Mouse (Mus musculus) cerebellum, adult 2 months (tissue): ENCODE results near the gene Usp24. TPM values are rescaled to one million over a fixed set of nuclear protein-coding genes. Genes with fewer than 3 reads are reported as not detected.

Experiments used
- DNase-seq, 2 experiments: peaks; one replicate each; pipeline ENCODE4 v3.0.0; 2021
- H3K27ac ChIP-seq: fragments of 200-500 bp; 2 replicates; pipeline ENCODE4 v1.5.1; 2012; ENCODE audit warnings: low read length, control low read depth, inconsistent platforms; ENCODE audit not compliant: insufficient read depth
- H3K27me3 ChIP-seq: fragments of 200-500 bp; 2 replicates; pipeline ENCODE4 v1.6.1; 2012; ENCODE audit warnings: inconsistent platforms, mild to moderate bottlenecking, low read length, moderate library complexity; ENCODE audit not compliant: control insufficient read depth, insufficient read depth
- H3K4me1 ChIP-seq: fragments of 200-500 bp; 2 replicates; pipeline ENCODE4 v1.6.1; 2011; ENCODE audit warnings: low read length; ENCODE audit not compliant: control insufficient read depth, insufficient read depth
- H3K4me3 ChIP-seq: fragments of 200-500 bp; replicated peaks from 2 replicates; pipeline ENCODE3; 2011; ENCODE audit warnings: mild to moderate bottlenecking, low read depth, low read length, control low read depth; ENCODE audit not compliant: insufficient read depth
- CTCF ChIP-seq: fragments of 200-500 bp; IDR thresholded peaks from 2 replicates; pipeline ENCODE4 v1.5.1; 2011; ENCODE audit warnings: low read depth, mild to moderate bottlenecking, control low read depth, low read length, moderate library complexity, borderline replicate concordance; ENCODE audit not compliant: insufficient read depth
- POLR2A ChIP-seq: fragments of 200-500 bp; IDR thresholded peaks from 2 replicates; pipeline ENCODE4 v1.6.1; 2011; ENCODE audit warnings: low read length, control low read depth, borderline replicate concordance; ENCODE audit not compliant: insufficient read depth
- WGBS: fragments of 180-500 bp; shearing (Covaris S2); methylation state at CpG from one replicate; pipeline ENCODE4 v1.1.7; 2018; 5-methylcytosine and 5-hydroxymethylcytosine counted together
- polyA plus RNA-seq: library from polyadenylated mRNA; depleted of rRNA; stranded (reverse); fragments of >200 nt; gene quantifications from 2 replicates; pipeline ENCODE4 v1.2.3, GENCODE M21; 2012

Usp24 gene
- polyA plus RNA-seq, 1 experiment: 22.4 TPM

DNA sequence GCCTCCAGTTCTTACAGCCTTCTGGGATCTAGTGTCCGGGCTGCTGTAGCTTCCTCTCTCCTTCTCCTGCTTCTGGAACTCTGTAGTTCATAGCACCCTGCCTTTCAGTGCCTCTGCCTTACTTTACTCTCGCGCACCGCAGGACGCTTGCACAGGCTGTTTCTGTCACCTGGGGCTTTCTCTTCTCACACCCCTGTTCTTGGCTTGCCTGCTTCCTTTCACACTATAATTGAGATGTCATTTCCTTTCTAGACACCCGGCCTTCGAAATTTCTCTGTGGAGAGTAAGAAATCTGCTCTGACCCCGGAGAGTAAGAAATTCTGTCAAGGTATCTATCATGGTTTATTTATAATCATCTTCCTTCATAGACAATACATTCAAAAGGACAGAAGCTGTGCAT is 2.9 kb upstream of the Usp24 start:
- TF ChIP-seq POLR2A (no peak), CTCF (no peak)
- Histone ChIP-seq H3K27me3 (no peaks in the 10 kb centered on the region), H3K4me3 (no peak overlapping the region), H3K4me1 (no peaks in the 10 kb centered on the region), H3K27ac (no peak overlapping the region)
- DNase-seq: no peak
- 83% methylated on average over 8 of the region's 8 CpGs for WGBS

DNA sequence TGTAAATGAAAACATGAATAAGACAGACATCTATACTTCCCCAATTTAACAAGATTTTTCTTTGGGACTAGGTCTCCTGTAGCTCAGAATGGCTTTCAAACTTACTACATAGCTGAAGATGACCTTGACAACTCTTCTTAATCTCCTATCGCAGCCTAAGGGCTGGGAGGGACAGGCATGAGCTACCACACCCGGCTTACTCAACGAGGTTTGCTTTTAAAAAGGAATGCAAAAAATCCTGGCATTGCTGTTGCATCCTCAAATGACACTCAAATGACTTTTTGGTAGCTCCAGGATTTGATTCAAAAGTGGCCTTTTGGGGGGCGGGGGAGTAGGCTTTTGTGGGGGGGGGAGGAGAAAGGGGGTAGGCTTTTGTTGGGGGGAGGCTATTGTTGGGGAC is 2.1 kb upstream of the Usp24 start:
- Histone ChIP-seq H3K4me3 (no peak overlapping the region), H3K27ac (no peak overlapping the region), H3K27me3 (no peaks in the 10 kb centered on the region), H3K4me1 (no peaks in the 10 kb centered on the region)
- WGBS: 67% methylated on average over 4 of the region's 4 CpGs
- DNase-seq: no peak
- TF ChIP-seq CTCF (no peak), POLR2A (no peak)

DNA sequence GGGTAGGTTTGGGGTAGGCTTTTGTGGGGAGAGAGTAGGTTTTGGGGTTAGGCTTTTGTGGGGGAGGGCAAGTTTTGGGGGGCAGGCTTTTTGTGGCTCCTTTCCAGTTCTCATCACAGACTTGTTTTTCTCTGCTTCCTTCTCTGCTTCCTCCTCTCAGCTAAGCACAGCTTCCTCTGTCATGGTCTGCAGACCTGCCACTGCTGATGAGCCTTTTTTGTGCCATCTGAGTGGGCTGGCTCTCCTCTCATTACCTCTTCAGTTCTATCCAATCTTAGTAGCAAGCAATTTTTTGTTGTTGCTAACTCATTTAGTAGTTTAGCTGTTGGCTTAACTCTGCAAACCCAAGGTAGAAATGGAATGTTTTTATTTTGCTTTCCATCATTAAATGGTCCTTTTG is 1.7 kb upstream of the Usp24 start:
- DNase-seq: no peak
- H3K4me3 ChIP-seq: no peak overlapping the region
- H3K4me1 ChIP-seq: no peaks in the 10 kb centered on the region
- no peak overlapping the region for H3K27ac ChIP-seq
- H3K27me3 ChIP-seq: no peaks in the 10 kb centered on the region
- TF ChIP-seq POLR2A (no peak), CTCF (no peak)

DNA sequence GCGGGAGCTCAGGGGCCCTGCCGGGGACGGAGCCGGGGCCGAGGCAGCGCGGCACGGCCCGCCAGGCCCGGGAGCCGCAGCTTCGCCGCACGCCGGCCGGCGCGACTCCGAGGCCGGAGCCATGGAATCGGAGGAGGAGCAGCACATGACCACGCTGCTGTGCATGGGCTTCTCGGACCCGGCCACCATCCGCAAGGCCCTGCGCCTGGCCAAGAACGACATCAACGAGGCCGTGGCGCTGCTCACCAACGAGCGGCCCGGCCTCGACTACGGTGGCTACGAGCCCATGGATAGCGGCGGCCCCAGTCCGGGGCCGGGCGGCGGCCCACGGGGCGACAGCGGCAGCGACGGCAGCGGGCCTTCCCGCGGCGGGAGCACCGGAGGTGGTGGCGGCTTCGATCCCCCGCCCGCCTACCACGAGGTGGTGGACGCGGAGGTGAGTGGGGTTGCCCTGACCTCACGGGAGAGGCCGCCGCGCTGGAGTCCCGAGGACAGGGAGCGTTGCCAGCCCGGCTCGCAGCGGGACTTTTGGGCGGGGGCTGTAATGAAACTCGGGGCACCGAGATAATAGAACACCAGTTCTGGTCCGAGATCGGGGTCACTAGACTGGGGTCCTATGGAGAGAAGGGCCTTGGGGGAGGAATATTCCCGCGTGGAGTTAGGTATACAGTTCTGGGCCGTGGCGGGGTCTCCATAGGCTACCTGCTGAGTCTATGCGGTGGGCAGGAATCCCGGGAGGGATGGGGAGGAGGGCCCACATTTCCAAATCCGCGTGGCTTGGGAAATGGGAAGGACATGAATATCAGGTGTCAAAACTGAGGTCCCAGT is 552 bp downstream of the Usp24 start:
- under 1% methylated on average over 81 of the region's 81 CpGs for WGBS
- peak overlapping the region; percentile 89 for H3K4me3 ChIP-seq
- H3K27me3 ChIP-seq: no peaks in the 10 kb centered on the region
- DNase-seq: peak; percentile 57 to 78
- H3K4me1 ChIP-seq: no peaks in the 10 kb centered on the region; the same call in none of the 2 replicates
- peak overlapping the region; percentile 98 for H3K27ac ChIP-seq
- no peak for TF ChIP-seq CTCF
- TF ChIP-seq POLR2A: no peak

DNA sequence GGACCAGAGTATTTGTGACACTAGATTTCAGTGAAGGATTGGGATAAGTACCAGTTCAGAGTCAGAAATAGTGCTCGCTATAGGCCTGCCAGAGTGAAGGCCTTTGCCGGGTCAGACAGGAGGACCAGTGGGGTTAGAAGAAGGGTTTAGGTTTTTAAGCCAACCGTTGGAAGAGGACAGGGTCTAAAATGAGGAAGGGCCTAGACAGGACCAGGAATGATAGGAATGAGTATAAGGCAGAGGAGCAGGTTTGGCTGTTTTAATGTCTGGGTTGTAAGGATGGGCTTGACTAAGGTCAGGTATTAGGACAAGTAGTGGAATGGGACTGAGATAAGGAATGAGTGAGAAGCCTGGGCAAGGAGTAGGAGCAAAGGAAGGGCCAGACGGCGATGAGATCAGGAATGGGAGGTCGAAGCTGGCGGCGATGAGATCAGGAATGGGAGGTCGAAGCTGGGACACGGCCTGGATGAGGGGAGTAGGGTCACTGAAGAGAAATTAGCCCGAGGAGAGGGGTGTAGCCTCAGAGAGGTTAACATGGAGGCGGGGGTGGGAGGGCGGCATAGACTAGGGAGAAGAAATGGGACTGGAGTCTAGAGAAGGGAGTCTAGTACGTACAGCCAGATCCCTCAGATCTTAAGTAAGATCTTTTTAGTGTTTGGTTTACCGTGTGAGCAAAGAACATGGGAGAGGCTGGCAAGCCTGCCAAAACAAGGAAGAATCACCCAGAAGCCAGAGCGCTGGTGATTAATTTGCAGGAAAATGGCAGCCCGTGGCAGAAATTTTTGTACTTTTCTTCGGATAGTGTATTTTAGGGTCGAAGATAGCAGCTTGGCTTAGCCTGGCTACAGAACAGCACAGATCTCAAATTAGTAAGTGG is 1.4 kb downstream of the Usp24 start:
- Histone ChIP-seq H3K27ac (peak overlapping the region; percentile 98), H3K4me3 (peak overlapping the region; percentile 89), H3K4me1 (no peaks in the 10 kb centered on the region; the same call in none of the 2 replicates), H3K27me3 (no peaks in the 10 kb centered on the region)
- peak; percentile 29 to 43 for DNase-seq
- TF ChIP-seq CTCF (no peak), POLR2A (no peak)
- 14% methylated on average over 19 of the region's 19 CpGs for WGBS

DNA sequence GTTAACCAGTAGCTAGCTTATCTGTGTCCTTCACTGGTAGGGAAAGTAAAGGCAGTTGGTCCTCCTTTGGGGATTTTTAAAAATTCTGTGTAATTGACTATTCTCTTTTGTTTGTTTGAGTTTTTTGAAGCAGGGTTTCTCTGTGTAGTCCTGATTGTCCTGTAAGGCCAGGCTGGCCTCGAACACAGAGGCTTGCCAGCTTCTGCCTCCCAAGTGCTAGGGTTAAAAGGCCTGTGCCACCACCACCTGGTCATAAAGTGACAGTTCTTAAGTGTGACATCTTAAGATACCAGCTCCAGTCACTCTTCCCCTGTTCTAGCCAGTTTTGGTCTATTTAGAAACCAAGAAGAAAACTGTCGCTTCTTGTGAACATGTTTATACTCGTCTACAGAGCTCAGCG is 2.2 kb downstream of the Usp24 start:
- no peaks in the 10 kb centered on the region for H3K27me3 ChIP-seq
- H3K4me3 ChIP-seq: no peak overlapping the region
- WGBS: 68% methylated on average over 4 of the region's 4 CpGs
- no peak overlapping the region for H3K27ac ChIP-seq
- H3K4me1 ChIP-seq: no peaks in the 10 kb centered on the region; the same call in none of the 2 replicates
- DNase-seq: no peak
- TF ChIP-seq POLR2A (no peak), CTCF (no peak)

DNA sequence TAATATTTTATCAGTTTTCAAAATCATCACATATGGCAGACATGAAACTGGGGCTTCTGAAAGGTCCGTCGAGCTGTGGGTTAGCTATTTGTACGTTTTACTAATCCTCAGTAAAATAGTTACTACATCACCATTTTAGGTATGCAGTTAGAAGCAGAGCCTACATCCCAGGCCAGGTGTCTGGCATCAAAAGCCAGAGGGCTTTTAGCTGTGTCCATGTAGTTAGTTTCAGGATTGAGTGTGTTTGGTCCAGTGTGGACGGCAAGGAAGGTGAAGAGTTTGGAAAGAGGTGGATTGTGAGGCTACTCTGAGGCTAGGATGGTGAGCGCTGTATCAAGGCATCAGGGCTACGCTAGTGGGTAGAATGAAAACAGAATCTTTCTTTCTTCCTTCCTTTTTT is 3.0 kb downstream of the Usp24 start:
- Histone ChIP-seq H3K27me3 (no peaks in the 10 kb centered on the region), H3K27ac (no peak overlapping the region), H3K4me3 (no peak overlapping the region), H3K4me1 (no peaks in the 10 kb centered on the region; the same call in none of the 2 replicates)
- no peak for DNase-seq
- no peak for TF ChIP-seq CTCF
- no peak for TF ChIP-seq POLR2A
- 82% methylated on average over 6 of the region's 6 CpGs for WGBS

DNA sequence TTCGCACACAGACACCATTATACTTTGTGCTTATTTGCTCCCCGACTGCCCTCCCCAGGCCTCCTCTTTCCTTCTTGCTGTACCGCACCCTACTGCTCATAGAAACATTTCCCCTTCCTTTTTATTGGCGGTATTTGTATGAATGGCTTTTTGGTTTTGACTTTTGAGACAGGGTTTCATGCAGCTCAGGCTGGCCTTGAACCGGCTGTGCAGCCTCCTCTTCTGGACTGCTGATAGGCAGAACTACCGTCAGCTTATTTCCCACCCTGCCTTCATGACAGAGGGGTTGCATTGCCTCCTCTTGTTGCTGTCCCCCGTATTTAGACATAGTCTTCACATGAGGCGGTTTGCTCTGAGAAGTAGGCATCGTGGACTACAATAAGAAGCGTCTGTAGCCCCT is 6.8 kb downstream of the Usp24 start:
- no peak for DNase-seq
- Histone ChIP-seq H3K27me3 (no peaks in the 10 kb centered on the region), H3K4me1 (no peaks in the 10 kb centered on the region; the same call in none of the 2 replicates), H3K4me3 (no peak overlapping the region), H3K27ac (no peak overlapping the region)
- WGBS: 91% methylated on average over 10 of the region's 10 CpGs
- TF ChIP-seq CTCF (no peak), POLR2A (no peak)
